Mouse (Mus musculus) left cerebral cortex, adult 6 months (tissue): Measurements from ENCODE around the gene Olfr895. TPM values are rescaled to one million over a fixed set of nuclear protein-coding genes. Genes with fewer than 3 reads are reported as not detected.

ENCODE experiments used
- long read RNA-seq, 2 experiments: library from polyadenylated mRNA; unstranded; transcript quantifications; one replicate each; pipeline ENCODE4 v2.0.0; 2019 to 2020
- polyA plus RNA-seq: library from polyadenylated mRNA; unstranded; fragments of <200 nt; fragmentation: Nextera tagmentation; gene quantifications from 2 replicates; pipeline ENCODE4 v1.2.3, GENCODE M21; 2021

Olfr895 gene
- not detected in 2 replicates for polyA plus RNA-seq
- long read RNA-seq, experiment 1: 0 reads
- long read RNA-seq, experiment 2: 0 reads

DNA sequence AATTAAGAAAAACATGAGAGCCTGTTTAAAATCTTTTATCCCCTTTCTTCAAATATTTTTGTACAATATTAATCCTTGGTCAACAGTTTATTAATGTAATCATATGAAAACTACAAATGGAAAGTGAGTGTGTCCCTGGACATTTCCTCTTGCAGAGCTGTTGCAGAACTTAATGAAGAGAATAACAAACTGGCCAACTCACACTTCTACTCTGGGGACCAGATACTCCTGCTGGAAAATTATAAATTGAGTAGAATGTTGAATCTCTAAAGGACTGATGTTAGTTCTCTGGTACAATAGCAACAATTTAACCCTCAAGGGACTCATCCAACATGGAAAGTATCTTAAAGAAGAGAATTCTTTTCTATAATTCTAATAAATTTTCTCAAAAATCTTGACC lies at the start of gene Olfr895:
TSS of gene Olfr895 (plus strand) at position 301 of the 400 bp plus-strand sequence.

DNA sequence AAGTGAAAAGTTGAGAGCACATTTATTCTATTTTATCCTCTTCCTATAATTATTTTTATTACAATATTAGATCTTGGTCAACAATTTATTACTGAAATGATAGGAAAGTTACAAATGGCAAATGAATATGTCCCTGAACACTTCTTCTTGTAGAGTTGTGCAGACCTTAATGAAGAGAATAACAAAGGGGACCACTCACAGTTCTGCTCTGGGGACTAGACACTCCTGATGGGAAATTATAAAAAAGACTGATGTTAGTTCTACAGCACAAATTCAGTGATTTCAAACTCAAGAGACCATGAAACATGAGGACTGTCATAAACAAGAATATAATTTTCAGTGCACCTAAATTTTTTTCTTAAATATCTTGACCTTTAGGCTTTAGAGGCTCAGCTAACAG lies 15.2 kb upstream of the Olfr895 start, which contains the start of gene Olfr143:
TSS of gene Olfr143 (plus strand) at position 301 of the 400 bp plus-strand sequence.

DNA sequence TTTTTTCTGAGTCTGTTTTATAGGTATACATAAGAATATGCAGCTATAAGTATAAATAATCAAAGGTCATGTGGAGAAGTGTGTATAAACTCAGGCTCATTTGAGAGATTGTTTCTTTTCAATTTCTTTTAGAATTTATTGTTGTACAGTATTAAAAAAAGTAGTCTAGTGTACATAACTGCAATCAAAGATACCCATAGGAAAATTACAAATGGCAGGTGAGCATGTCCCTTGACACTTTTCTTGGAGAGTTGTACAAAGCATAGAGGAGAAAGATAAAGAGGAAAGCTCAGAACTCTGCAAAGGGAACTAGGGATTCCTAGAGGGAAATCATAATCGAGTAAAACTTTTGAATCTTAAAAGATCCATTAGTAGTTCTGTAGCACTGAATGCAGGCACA lies 23.2 kb downstream of the Olfr895 start, which contains the start of gene Olfr896-ps1:
TSS of gene Olfr896-ps1 (plus strand) at position 301 of the 400 bp plus-strand sequence.

Other genes starting within 250 kb of the Olfr895 start
- gene Olfr883, start 242.0 kb upstream of the Olfr895 start, polyA plus RNA-seq: not detected in 2 replicates
- gene Olfr884, start 221.3 kb upstream of the Olfr895 start, polyA plus RNA-seq: not detected in 2 replicates
- not detected in 2 replicates for gene Olfr885, start 206.5 kb upstream of the Olfr895 start, polyA plus RNA-seq
- gene Olfr887, start 183.8 kb upstream of the Olfr895 start, polyA plus RNA-seq: not detected in 2 replicates
- not detected in 2 replicates for gene Olfr888, start 159.7 kb upstream of the Olfr895 start, polyA plus RNA-seq
- gene Olfr889, start 152.7 kb upstream of the Olfr895 start, polyA plus RNA-seq: 0.15 and 0.23 TPM in 2 replicates
- not detected in 2 replicates for gene Olfr890, start 125.3 kb upstream of the Olfr895 start, polyA plus RNA-seq
- not detected in 2 replicates for gene Olfr891, start 87.0 kb upstream of the Olfr895 start, polyA plus RNA-seq
- not detected in 2 replicates for gene Olfr893, start 59.5 kb upstream of the Olfr895 start, polyA plus RNA-seq
- gene Olfr894, start 49.8 kb upstream of the Olfr895 start, polyA plus RNA-seq: not detected in 2 replicates
- not detected in 2 replicates for gene Olfr143, start 15.1 kb upstream of the Olfr895 start, polyA plus RNA-seq
- not detected in 2 replicates for gene Olfr896-ps1, start 23.3 kb downstream of the Olfr895 start, polyA plus RNA-seq
- gene Olfr25, start 61.2 kb downstream of the Olfr895 start, polyA plus RNA-seq: not detected in 2 replicates
- not detected in 2 replicates for gene Olfr898, start 80.6 kb downstream of the Olfr895 start, polyA plus RNA-seq
- not detected in 2 replicates for gene Olfr250, start 99.0 kb downstream of the Olfr895 start, polyA plus RNA-seq
- gene Olfr251, start 109.2 kb downstream of the Olfr895 start, polyA plus RNA-seq: not detected in 2 replicates
- not detected in 2 replicates for gene Olfr147, start 133.8 kb downstream of the Olfr895 start, polyA plus RNA-seq
- gene Olfr901, start 161.6 kb downstream of the Olfr895 start, polyA plus RNA-seq: not detected in 2 replicates
- gene Olfr902, start 179.8 kb downstream of the Olfr895 start, polyA plus RNA-seq: not detected in 2 replicates
- not detected in 2 replicates for gene Olfr904, start 195.3 kb downstream of the Olfr895 start, polyA plus RNA-seq
- not detected in 2 replicates for gene Olfr905, start 203.3 kb downstream of the Olfr895 start, polyA plus RNA-seq
- gene Olfr906, start 219.2 kb downstream of the Olfr895 start, polyA plus RNA-seq: not detected in 2 replicates
- not detected in 2 replicates for gene Olfr907, start 227.9 kb downstream of the Olfr895 start, polyA plus RNA-seq